Mouse (Mus musculus) hematopoietic multipotent progenitor cell, adult 10-12 weeks (in vitro differentiated cells): ENCODE measurements around the gene Tmem256. TPM values are rescaled to one million over a fixed set of nuclear protein-coding genes. Genes with fewer than 3 reads are reported as not detected.

ENCODE experiments used
- polyA plus RNA-seq: library from polyadenylated mRNA; stranded (reverse); fragments of >175 nt; gene quantifications from 2 replicates; pipeline ENCODE4 v1.2.3, GENCODE M21; 2012; ENCODE audit warnings: low replicate concordance

Gene Tmem256
- 239 and 507 TPM in 2 replicates for polyA plus RNA-seq

GRCm38 (mm10) chr11:69837952-69838713 is at the start of gene Tmem256:
Gene Tmem256, plus strand, starts transcription at chr11:69838514.

DNA sequence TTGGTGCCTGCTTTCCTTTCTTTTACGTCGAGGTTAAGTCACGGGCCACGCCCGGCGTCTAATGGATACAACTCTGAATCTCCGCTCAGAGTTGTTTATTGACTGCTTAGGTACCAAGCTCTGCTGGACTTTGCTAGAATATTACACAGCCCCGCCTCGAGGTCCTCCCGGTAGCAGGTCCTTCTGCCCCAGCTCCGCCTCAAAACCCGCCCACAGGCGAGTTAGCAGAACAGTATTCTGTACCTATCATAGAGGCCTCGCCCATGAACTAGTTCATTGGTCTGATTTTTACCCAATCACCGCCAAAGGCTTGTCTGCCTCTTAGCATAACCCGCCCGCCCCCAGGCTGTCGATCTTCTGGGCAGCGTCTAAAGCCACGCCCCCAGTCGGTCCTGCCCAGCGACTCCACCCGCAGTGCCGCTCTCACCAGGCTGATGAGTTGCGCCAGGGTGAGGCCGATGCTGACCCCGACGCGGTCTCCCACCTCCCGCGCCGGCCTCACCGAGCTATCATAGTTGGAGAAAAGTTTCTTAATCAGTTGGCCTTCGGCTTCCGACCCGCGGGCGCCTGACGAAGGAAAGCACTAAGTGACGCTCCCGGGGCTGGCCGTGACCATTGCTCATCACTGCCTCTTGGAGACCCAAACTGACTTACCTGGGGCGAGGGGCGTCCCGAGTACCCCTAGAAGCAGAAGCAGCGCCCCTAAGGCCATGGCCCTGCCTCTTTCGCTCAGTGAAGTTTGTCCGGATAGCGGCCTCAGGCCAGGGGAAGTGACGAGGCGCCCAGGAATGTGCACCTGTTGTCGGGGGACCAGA is 42.9 kb upstream of the Tmem256 start, which contains the start of gene Chrnb1:
Gene Chrnb1 (minus strand): TSS at position 776 of the 815 bp plus-strand sequence.

GRCm38 (mm10) chr11:69801379-69801977 is 36.8 kb upstream of the Tmem256 start, which contains the start of gene Fgf11:
Gene Fgf11, minus strand, starts transcription at chr11:69801857.

GRCm38 (mm10) chr11:69804972-69805909 is 33.1 kb upstream of the Tmem256 start, which contains the start of gene Tmem102:
Gene Tmem102, minus strand, starts transcription at chr11:69805624.

GRCm38 (mm10) chr11:69815155-69815554 is 23.2 kb upstream of the Tmem256 start, which contains the start of gene Gm39566:
Gene Gm39566, minus strand, starts transcription at chr11:69815298.

GRCm38 (mm10) chr11:69818365-69818764 is 19.9 kb upstream of the Tmem256 start, which contains the start of gene Spem2:
Gene Spem2, minus strand, starts transcription at chr11:69818465.

GRCm38 (mm10) chr11:69822080-69822479 is 16.2 kb upstream of the Tmem256 start, which contains the start of gene Spem1:
Gene Spem1, minus strand, starts transcription at chr11:69822180.

GRCm38 (mm10) chr11:69837604-69837951 is 736 bp upstream of the Tmem256 start, which contains the start of gene Nlgn2:
Gene Nlgn2, minus strand, starts transcription at chr11:69837784.

GRCm38 (mm10) chr11:69846198-69846680 is 7.9 kb downstream of the Tmem256 start, which contains the start of gene Plscr3:
Gene Plscr3, plus strand, starts transcription at chr11:69846376.

GRCm38 (mm10) chr11:69858113-69858998 is 20.0 kb downstream of the Tmem256 start, which contains the start of gene Tnk1:
Gene Tnk1, minus strand, starts transcription at chr11:69858730.

GRCm38 (mm10) chr11:69877878-69878277 is 39.6 kb downstream of the Tmem256 start, which contains the start of gene Tmem95:
Gene Tmem95, minus strand, starts transcription at chr11:69878018.

GRCm38 (mm10) chr11:69880853-69881603 is 42.7 kb downstream of the Tmem256 start, which contains the start of gene Kctd11:
Gene Kctd11, minus strand, starts transcription at chr11:69881406.

Other genes starting within 250 kb of the Tmem256 start
- gene Atp1b2, start 232.6 kb upstream of the Tmem256 start, polyA plus RNA-seq, result 2.5 and 19.1 TPM in 2 replicates
- gene Shbg, start 220.6 kb upstream of the Tmem256 start, polyA plus RNA-seq, result not detected in 2 replicates
- not detected in 2 replicates for gene Sat2, start 216.5 kb upstream of the Tmem256 start, polyA plus RNA-seq
- 66.7 and 112 TPM in 2 replicates for gene Fxr2, start 205.5 kb upstream of the Tmem256 start, polyA plus RNA-seq
- gene Sox15, start 183.2 kb upstream of the Tmem256 start, polyA plus RNA-seq, result 0.34 and 0.66 TPM in 2 replicates
- 30.6 and 38.5 TPM in 2 replicates for gene Mpdu1, start 175.9 kb upstream of the Tmem256 start, polyA plus RNA-seq
- gene Cd68, start 172.4 kb upstream of the Tmem256 start, polyA plus RNA-seq, result 57.5 and 132 TPM in 2 replicates
- 136 and 185 TPM in 2 replicates for gene Eif4a1, start 166.1 kb upstream of the Tmem256 start, polyA plus RNA-seq
- 60.8 and 121 TPM in 2 replicates for gene Senp3, start 156.4 kb upstream of the Tmem256 start, polyA plus RNA-seq
- 2.6 and 5.5 TPM in 2 replicates for gene Tnfsf13, start 152.7 kb upstream of the Tmem256 start, polyA plus RNA-seq
- gene Tnfsf12, start 142.7 kb upstream of the Tmem256 start, polyA plus RNA-seq, result 17.2 and 26.3 TPM in 2 replicates
- gene Tnfsfm13, start 142.4 kb upstream of the Tmem256 start, polyA plus RNA-seq, result 5.4 and 13.6 TPM in 2 replicates
- gene Polr2a, start 79.9 kb upstream of the Tmem256 start, polyA plus RNA-seq, result 127 and 149 TPM in 2 replicates
- not detected in 2 replicates for gene Slc35g3, start 76.5 kb upstream of the Tmem256 start, polyA plus RNA-seq
- gene Zbtb4, start 72.6 kb upstream of the Tmem256 start, polyA plus RNA-seq, result 133 and 229 TPM in 2 replicates
- 2.3 and 2.5 TPM in 2 replicates for gene Chrnb1, start 42.6 kb upstream of the Tmem256 start, polyA plus RNA-seq
- gene Fgf11, start 36.7 kb upstream of the Tmem256 start, polyA plus RNA-seq, result 0.86 and 1.1 TPM in 2 replicates
- gene Tmem102, start 32.9 kb upstream of the Tmem256 start, polyA plus RNA-seq, result 0.17 and 0.45 TPM in 2 replicates
- gene Gm39566, start 23.2 kb upstream of the Tmem256 start, polyA plus RNA-seq, result not detected in 2 replicates
- gene Spem2, start 20.0 kb upstream of the Tmem256 start, polyA plus RNA-seq, result not detected in 2 replicates
- not detected in 2 replicates for gene Spem1, start 16.3 kb upstream of the Tmem256 start, polyA plus RNA-seq
- gene Nlgn2, start 730 bp upstream of the Tmem256 start, polyA plus RNA-seq, result 3.5 and 7.7 TPM in 2 replicates
- 37.9 and 61.0 TPM in 2 replicates for gene Plscr3, start 7.9 kb downstream of the Tmem256 start, polyA plus RNA-seq
- gene Tnk1, start 20.2 kb downstream of the Tmem256 start, polyA plus RNA-seq, result 1.7 TPM in 1 of 2 replicates, not detected in the other
- not detected in 2 replicates for gene Tmem95, start 39.5 kb downstream of the Tmem256 start, polyA plus RNA-seq
- gene Kctd11, start 42.9 kb downstream of the Tmem256 start, polyA plus RNA-seq, result 3.0 and 3.7 TPM in 2 replicates
- gene Acap1, start 57.0 kb downstream of the Tmem256 start, polyA plus RNA-seq, result 193 and 275 TPM in 2 replicates
- gene 2810408A11Rik, start 62.5 kb downstream of the Tmem256 start, polyA plus RNA-seq, result 1.1 and 1.5 TPM in 2 replicates
- 67.4 and 137 TPM in 2 replicates for gene Neurl4, start 62.6 kb downstream of the Tmem256 start, polyA plus RNA-seq
- gene Gps2, start 75.4 kb downstream of the Tmem256 start, polyA plus RNA-seq, result 109 and 212 TPM in 2 replicates
- gene Eif5a, start 83.4 kb downstream of the Tmem256 start, polyA plus RNA-seq, result 938 and 1,043 TPM in 2 replicates
- gene Ybx2, start 97.3 kb downstream of the Tmem256 start, polyA plus RNA-seq, result 0.54 and 2.7 TPM in 2 replicates
- 15.8 TPM in 1 of 2 replicates, not detected in the other for gene Slc2a4, start 109.7 kb downstream of the Tmem256 start, polyA plus RNA-seq
- 0.27 and 0.88 TPM in 2 replicates for gene Cldn7, start 126.3 kb downstream of the Tmem256 start, polyA plus RNA-seq
- gene Ctdnep1, start 142.6 kb downstream of the Tmem256 start, polyA plus RNA-seq, result 123 and 255 TPM in 2 replicates
- 11.9 and 17.1 TPM in 2 replicates for gene Elp5, start 144.0 kb downstream of the Tmem256 start, polyA plus RNA-seq
- gene Gabarap, start 152.6 kb downstream of the Tmem256 start, polyA plus RNA-seq, result 344 and 452 TPM in 2 replicates
- 67.4 and 84.5 TPM in 2 replicates for gene Phf23, start 157.3 kb downstream of the Tmem256 start, polyA plus RNA-seq
- 49.3 and 51.4 TPM in 2 replicates for gene Dvl2, start 162.1 kb downstream of the Tmem256 start, polyA plus RNA-seq
- gene Acadvl, start 176.9 kb downstream of the Tmem256 start, polyA plus RNA-seq, result 24.5 and 32.0 TPM in 2 replicates
- 12.5 and 18.5 TPM in 2 replicates for gene Dlg4, start 178.4 kb downstream of the Tmem256 start, polyA plus RNA-seq
- not detected in 2 replicates for gene Asgr1, start 215.6 kb downstream of the Tmem256 start, polyA plus RNA-seq